Mouse (Mus musculus): ENCODE data around the gene Tbrg1.

GRCm38 (mm10) chr9:37625129-37625528 lies 32.0 kb downstream of the Tbrg1 start:
- TF ChIP-seq POLR2A (IDR thresholded peaks at IDR 0.05; ENCODE audit: borderline replicate concordance, insufficient read depth, low read length): no peak
- no peak for TF ChIP-seq CTCF (IDR thresholded peaks at IDR 0.05; ENCODE audit: borderline replicate concordance, insufficient read depth, low read depth, low read length)
